Mouse (Mus musculus) E14TG2a.4 (cell line): Measurements from ENCODE around the gene Hist1h3i.
"Not testable (repeated sequence)": the region's sequence is repeated elsewhere in the genome, so short reads cannot be mapped to it uniquely, and the experiment has no call there.

ENCODE experiments used
- CTCF ChIP-seq: conservative IDR thresholded peaks from 2 replicates; pipeline ENCODE4 v1.5.1; 2014; ENCODE audit warnings: low read length
- NANOG ChIP-seq: IDR thresholded peaks from 2 replicates; pipeline ENCODE4 v1.6.1; 2014; ENCODE audit warnings: borderline replicate concordance, low read length, mixed read lengths
- POU5F1 ChIP-seq: IDR thresholded peaks from 2 replicates; pipeline ENCODE4 v1.6.1; 2014; ENCODE audit warnings: low read length, borderline replicate concordance

GRCm38 (mm10) chr13:21820082-21820890, 37.1 kb upstream of the Hist1h3i start:
- not testable (repeated sequence) for TF ChIP-seq CTCF, POU5F1, NANOG
